Mouse (Mus musculus) heart, postnatal 0 days (tissue): ENCODE measurements around the gene Per1. TPM values are rescaled to one million over a fixed set of nuclear protein-coding genes. Genes with fewer than 3 reads are reported as not detected.
A peak's percentile ranks its signal among the peaks of the same experiment; 100 is the strongest.

Experiments used
- ATAC-seq: fragments of 200-750 bp; cut with Nextera tagmentation; 2 replicates; pipeline ENCODE4 v1.8.0; 2017; ENCODE audit warnings: low read depth, moderate number of reproducible peaks, moderate library complexity; ENCODE audit not compliant: insufficient read depth
- DNase-seq: peaks from one replicate; pipeline ENCODE4 v3.0.0-alpha.2; 2016; ENCODE audit warnings: low spot score
- H3K27ac ChIP-seq: fragments of 300-500 bp; sonication (generic); 2 replicates; pipeline ENCODE4 v1.5.1; 2014; ENCODE audit warnings: low read depth, mild to moderate bottlenecking
- H3K27me3 ChIP-seq: fragments of 300-500 bp; sonication (generic); 2 replicates; pipeline ENCODE4 v1.6.1; 2014; ENCODE audit warnings: low read length, mixed read lengths; ENCODE audit not compliant: control insufficient read depth, insufficient read depth
- H3K36me3 ChIP-seq: fragments of 300-500 bp; sonication (generic); replicated peaks from 2 replicates; pipeline ENCODE4 v1.6.1; 2014; ENCODE audit warnings: low read length, mixed read lengths; ENCODE audit not compliant: control insufficient read depth, insufficient read depth
- H3K4me1 ChIP-seq: fragments of 300-500 bp; sonication (generic); 2 replicates; pipeline ENCODE4 v1.6.1; 2014; ENCODE audit warnings: antibody characterized with exemption; ENCODE audit not compliant: control insufficient read depth, insufficient read depth
- H3K4me2 ChIP-seq: fragments of 300-500 bp; sonication (generic); 2 replicates; pipeline ENCODE4 v1.6.1; 2014; ENCODE audit warnings: low read depth, mild to moderate bottlenecking, low read length, moderate library complexity
- H3K4me3 ChIP-seq: fragments of 300-500 bp; sonication (generic); 2 replicates; pipeline ENCODE4 v1.5.1; 2014; ENCODE audit warnings: low read depth, low read length
- H3K9ac ChIP-seq: fragments of 300-500 bp; sonication (generic); replicated peaks from 2 replicates; pipeline ENCODE4 v1.6.1; 2014; ENCODE audit warnings: low read depth, low read length, mixed read lengths
- H3K9me3 ChIP-seq: fragments of 300-500 bp; sonication (generic); replicated peaks from 2 replicates; pipeline ENCODE4 v1.6.1; 2016; ENCODE audit warnings: low read length; ENCODE audit not compliant: control insufficient read depth
- CTCF ChIP-seq: IDR thresholded peaks from 2 replicates; pipeline ENCODE4 v1.5.1; 2016; ENCODE audit warnings: antibody characterized with exemption, control low read depth, low read depth
- EP300 ChIP-seq: IDR thresholded peaks from 2 replicates; pipeline ENCODE4 v1.6.1; 2016; ENCODE audit warnings: antibody characterized with exemption, low read depth
- WGBS: fragments of 180-500 bp; shearing (Covaris S2); extraction: QIAGEN DNeasy Blood & Tissue Kit; methylation state at CpG from one replicate; pipeline ENCODE4 v1.1.7; 2014; 5-methylcytosine and 5-hydroxymethylcytosine counted together
- polyA plus RNA-seq: library from polyadenylated mRNA; unstranded; fragments of >200 nt; fragmentation: Nextera tagmentation; extraction: Ambion mirVana; gene quantifications from 2 replicates; pipeline ENCODE4 v1.2.1, GENCODE M21; 2015
- total RNA-seq: library from RNA; depleted of rRNA; stranded (reverse); fragments of >200 nt; gene quantifications from 2 replicates; pipeline ENCODE4 v1.2.3, GENCODE M21; 2014; ENCODE audit warnings: low replicate concordance

Per1 gene
- total and polyA plus RNA-seq, 2 experiments from 2014 or later, result 8.1 to 76.8 TPM

DNA sequence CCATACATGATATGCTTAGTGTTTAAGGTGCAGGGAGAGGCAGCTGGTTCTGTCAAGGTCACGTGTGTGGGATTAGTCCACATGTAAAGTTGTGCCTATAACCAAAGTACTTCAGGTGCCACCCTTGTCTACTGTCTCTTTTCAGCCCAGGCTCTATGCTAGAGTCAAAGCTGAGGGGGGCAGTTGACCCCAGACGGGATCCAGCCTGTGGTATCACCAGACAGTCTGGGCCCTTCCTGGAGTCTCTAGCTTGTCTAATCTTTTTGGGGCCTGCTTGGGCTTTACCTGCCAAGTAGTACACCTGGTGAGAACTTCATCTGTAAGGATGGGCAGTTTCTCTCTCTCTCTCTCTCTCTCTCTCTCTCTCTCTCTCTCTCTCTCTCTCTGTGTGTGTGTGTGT is 7.4 kb upstream of the Per1 start:
- no peaks in the 10 kb centered on the region for H3K27me3 ChIP-seq
- H3K4me3 ChIP-seq, result no peak overlapping the region
- TF ChIP-seq EP300 (no peak), CTCF (no peak)
- peaks cover 18% of the 10 kb centered on the region for H3K4me1 ChIP-seq
- H3K27ac ChIP-seq, result peak overlapping the region; percentile 98; the same call in 1 of the 2 replicates
- H3K4me2 ChIP-seq, result no peak overlapping the region
- peaks cover 27% of the 10 kb centered on the region for H3K36me3 ChIP-seq
- DNase-seq (no peak), ATAC-seq (no peak)
- 57% methylated on average over 2 of the region's 2 CpGs for WGBS
- H3K9ac ChIP-seq, result no peak overlapping the region
- H3K9me3 ChIP-seq, result no peaks in the 10 kb centered on the region

DNA sequence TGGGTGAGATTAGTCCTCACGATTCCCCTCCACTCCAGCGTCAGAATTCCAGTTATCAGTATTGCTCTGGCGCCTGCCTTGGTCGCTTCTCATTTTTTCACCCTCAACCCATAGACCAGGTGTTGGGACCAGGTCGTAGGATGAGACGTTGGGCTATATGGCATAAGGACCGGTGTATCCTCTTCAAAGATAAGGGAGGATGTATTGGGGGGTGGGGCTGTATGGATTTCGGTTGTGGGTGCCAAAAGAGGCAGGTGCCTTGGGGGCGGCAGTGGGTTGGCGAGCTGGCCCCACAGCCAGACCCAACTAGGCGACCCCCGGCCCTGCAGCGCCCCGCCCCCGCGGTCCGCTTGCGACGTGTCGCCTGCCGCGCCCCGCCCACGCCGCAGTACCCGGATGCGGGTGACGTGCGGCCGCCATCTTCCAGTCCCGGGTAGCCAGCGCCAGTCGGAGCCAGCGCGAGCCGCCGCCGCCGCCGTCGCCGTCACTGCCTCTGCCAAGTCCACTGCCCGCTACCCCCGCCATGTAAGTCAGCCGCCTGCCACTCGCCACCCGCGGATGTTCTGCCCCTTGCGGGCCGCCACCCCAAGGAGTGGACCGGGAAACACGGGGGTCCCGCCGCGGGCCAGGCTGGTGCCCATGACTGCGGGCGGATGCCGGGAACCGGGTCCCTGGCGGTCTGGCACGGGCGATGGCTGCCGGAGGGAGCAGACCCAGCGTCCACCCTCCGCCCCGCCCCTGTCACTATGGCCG is 6.7 kb upstream of the Per1 start, which contains the start of gene Vamp2:
Vamp2 (plus strand) TSS at position 388 of the 753 bp plus-strand sequence.
- Histone ChIP-seq H3K9me3 (no peaks in the 10 kb centered on the region), H3K36me3 (peaks cover 30% of the 10 kb centered on the region), H3K27ac (peak within 1 kb of the TSS; percentile 98), H3K4me2 (peak within 1 kb of the TSS; percentile 89), H3K4me1 (peaks cover 18% of the 10 kb centered on the region), H3K27me3 (no peaks in the 10 kb centered on the region), H3K4me3 (peak within 1 kb of the TSS; percentile 93), H3K9ac (peak within 1 kb of the TSS; percentile 97)
- DNase-seq, result peak; percentile 78
- WGBS, result under 1% methylated on average over 67 of the region's 67 CpGs
- ATAC-seq, result peak; percentile 83
- TF ChIP-seq EP300 (no peak; the same call in 1 of the 2 replicates), CTCF (no peak)

DNA sequence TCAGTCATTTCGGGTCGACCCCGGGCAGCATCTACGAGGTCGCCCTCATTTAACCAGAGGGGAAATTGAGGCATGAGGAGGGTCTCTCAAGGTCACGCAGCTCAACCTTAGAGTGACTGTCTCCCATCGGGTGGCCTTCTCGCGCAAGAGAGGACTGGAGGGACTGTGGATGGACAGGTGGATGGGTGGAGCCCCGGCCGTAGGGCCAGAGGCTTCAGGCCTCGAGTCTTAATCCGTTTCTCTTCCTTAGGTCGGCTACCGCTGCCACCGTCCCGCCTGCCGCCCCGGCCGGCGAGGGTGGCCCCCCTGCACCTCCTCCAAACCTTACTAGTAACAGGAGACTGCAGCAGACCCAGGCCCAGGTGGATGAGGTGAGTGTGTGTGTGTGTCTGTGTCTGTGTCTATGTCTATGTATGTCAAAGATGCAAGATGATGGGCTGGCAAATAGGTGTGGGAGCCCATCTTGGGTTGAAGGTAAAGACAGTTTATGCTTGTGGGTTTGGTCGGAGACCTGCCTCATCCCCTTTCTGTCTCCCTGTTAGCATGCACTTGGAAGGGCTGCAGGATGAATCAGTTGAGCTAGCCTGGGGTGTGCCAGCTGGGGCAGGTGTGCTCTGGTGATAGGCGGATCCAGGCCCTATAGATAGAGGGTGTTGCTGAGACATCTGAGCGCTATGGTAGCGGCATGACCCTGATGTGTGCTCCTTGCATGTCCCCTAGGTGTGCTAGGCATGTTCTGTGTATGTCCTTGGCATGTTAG is 6.0 kb upstream of the Per1 start:
- no peaks in the 10 kb centered on the region for H3K27me3 ChIP-seq
- WGBS, result 8% methylated on average over 25 of the region's 25 CpGs

DNA sequence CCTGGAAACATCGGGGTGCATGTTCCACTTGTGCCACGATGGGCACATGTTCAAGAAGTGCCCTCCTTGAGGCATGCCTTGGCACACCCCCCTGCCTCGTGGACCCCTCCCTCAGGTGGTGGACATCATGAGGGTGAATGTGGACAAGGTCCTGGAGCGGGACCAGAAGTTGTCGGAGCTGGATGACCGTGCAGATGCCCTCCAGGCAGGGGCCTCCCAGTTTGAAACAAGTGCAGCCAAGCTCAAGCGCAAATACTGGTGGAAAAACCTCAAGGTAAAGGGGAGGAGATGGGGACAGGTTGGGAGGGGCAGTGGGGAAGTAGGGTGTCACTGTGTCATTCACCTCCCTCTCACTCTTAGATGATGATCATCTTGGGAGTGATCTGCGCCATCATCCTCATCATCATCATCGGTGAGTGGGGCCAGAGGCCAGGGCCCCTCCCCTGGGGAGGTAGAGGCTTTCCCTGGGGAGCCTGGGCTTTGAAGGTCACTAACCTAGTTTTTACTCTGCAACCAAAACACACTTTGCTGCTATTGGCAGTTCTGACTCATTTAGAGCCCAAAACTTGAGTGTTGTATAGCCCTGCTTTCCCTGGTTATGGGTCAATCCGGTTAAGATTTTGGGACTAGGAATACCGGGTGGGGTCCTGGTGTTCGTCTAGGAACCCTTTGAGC is 5.3 kb upstream of the Per1 start:
- peaks cover 18% of the 10 kb centered on the region for H3K4me1 ChIP-seq
- 69% methylated on average over 12 of the region's 12 CpGs for WGBS

More for the DNA sequence above, 6.0 kb upstream of the Per1 start:
- H3K36me3 ChIP-seq, result peaks cover 30% of the 10 kb centered on the region
- H3K9me3 ChIP-seq, result no peaks in the 10 kb centered on the region
- DNase-seq, result no peak
- peak overlapping the region; percentile 93 for H3K4me3 ChIP-seq
- H3K4me2 ChIP-seq, result peak overlapping the region; percentile 89
- peaks cover 18% of the 10 kb centered on the region for H3K4me1 ChIP-seq
- H3K9ac ChIP-seq, result peak overlapping the region; percentile 97
- TF ChIP-seq EP300, result no peak
- TF ChIP-seq CTCF, result no peak
- peak overlapping the region; percentile 98 for H3K27ac ChIP-seq
- peak; percentile 11; the same call in 1 of the 2 replicates for ATAC-seq

DNA sequence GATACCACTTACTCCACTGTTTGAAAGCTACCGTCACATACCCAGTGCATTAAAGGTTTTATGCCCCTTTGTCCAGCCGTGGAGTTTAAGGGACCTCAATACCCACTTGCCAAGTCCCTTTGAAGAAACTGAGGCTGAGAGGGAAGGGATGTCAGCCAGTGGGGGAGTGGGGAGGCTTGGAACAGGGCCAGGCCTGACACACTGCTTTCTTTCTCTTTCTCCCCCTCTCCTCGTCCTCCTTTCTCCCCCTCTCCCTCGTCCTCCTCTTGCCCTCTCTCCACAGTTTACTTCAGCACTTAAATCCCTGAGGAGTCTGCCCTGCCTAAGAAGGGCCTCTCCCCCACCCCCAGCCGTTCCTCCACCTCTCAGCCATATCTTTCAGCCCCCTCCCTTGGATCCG is 4.7 kb upstream of the Per1 start:
- ATAC-seq (no peak), DNase-seq (no peak)
- peak overlapping the region; percentile 89 for H3K4me2 ChIP-seq
- peaks cover 30% of the 10 kb centered on the region for H3K36me3 ChIP-seq
- WGBS, result 52% methylated on average over 6 of the region's 6 CpGs
- H3K27ac ChIP-seq, result no peak overlapping the region
- H3K27me3 ChIP-seq, result no peaks in the 10 kb centered on the region
- H3K4me1 ChIP-seq, result peaks cover 18% of the 10 kb centered on the region
- 0 out of 2 replicates have a peak overlapping the region, but pooled peaks have one; percentile 93 for H3K4me3 ChIP-seq
- peak overlapping the region; percentile 97; the same call in 1 of the 2 replicates for H3K9ac ChIP-seq
- TF ChIP-seq EP300, result no peak
- TF ChIP-seq CTCF, result no peak
- H3K9me3 ChIP-seq, result no peaks in the 10 kb centered on the region

More for the DNA sequence above, 5.3 kb upstream of the Per1 start:
- Histone ChIP-seq H3K9ac (peak overlapping the region; percentile 97), H3K4me2 (peak overlapping the region; percentile 89), H3K27ac (peak overlapping the region; percentile 98), H3K27me3 (no peaks in the 10 kb centered on the region), H3K36me3 (peaks cover 30% of the 10 kb centered on the region), H3K9me3 (no peaks in the 10 kb centered on the region), H3K4me3 (peak overlapping the region; percentile 93)
- no peak for DNase-seq
- ATAC-seq, result no peak
- TF ChIP-seq CTCF (no peak), EP300 (no peak)
